Mouse (Mus musculus) limb, embryonic 15.5 days (tissue): Measurements from ENCODE around the gene Barx1. TPM values are rescaled to one million over a fixed set of nuclear protein-coding genes. Genes with fewer than 3 reads are reported as not detected.

ENCODE experiments used
- ATAC-seq: fragments of 200-750 bp; cut with Nextera tagmentation; 2 replicates; pipeline ENCODE4 v1.8.0; 2017; ENCODE audit warnings: low read depth, moderate TSS enrichment; ENCODE audit not compliant: insufficient number of reproducible peaks, low FRiP score, low TSS enrichment
- H3K27ac ChIP-seq: fragments of 300-500 bp; sonication (generic); 2 replicates; pipeline ENCODE4 v1.5.1; 2015; ENCODE audit warnings: moderate library complexity, mild to moderate bottlenecking, inconsistent platforms
- H3K27me3 ChIP-seq: fragments of 300-500 bp; sonication (generic); 2 replicates; pipeline ENCODE4 v1.6.1; 2015; ENCODE audit warnings: inconsistent platforms
- H3K36me3 ChIP-seq: fragments of 300-500 bp; sonication (generic); 2 replicates; pipeline ENCODE4 v1.6.1; 2015; ENCODE audit warnings: inconsistent platforms
- H3K4me1 ChIP-seq: fragments of 300-500 bp; sonication (generic); 2 replicates; pipeline ENCODE4 v1.6.1; 2015; ENCODE audit warnings: inconsistent platforms
- H3K4me2 ChIP-seq: fragments of 300-500 bp; sonication (generic); 2 replicates; pipeline ENCODE4 v1.6.1; 2015; ENCODE audit warnings: mild to moderate bottlenecking, inconsistent platforms
- H3K4me3 ChIP-seq: fragments of 300-500 bp; sonication (generic); 2 replicates; pipeline ENCODE4 v1.5.1; 2015; ENCODE audit warnings: mild to moderate bottlenecking, inconsistent platforms
- H3K9ac ChIP-seq: fragments of 300-500 bp; sonication (generic); 2 replicates; pipeline ENCODE4 v1.6.1; 2015; ENCODE audit warnings: inconsistent platforms
- H3K9me3 ChIP-seq: fragments of 300-500 bp; sonication (generic); 2 replicates; pipeline ENCODE4 v1.6.1; 2016; ENCODE audit warnings: inconsistent platforms
- WGBS: fragments of 180-500 bp; shearing (Covaris S2); methylation state at CpG from one replicate; pipeline ENCODE4 v1.1.7; 2015; 5-methylcytosine and 5-hydroxymethylcytosine counted together
- polyA plus RNA-seq: library from polyadenylated mRNA; unstranded; fragments of >200 nt; fragmentation: Nextera tagmentation; extraction: Ambion mirVana; gene quantifications from 2 replicates; pipeline ENCODE4 v1.2.1, GENCODE M21; 2015

Barx1 gene
- 3.9 and 4.3 TPM in 2 replicates for polyA plus RNA-seq

DNA sequence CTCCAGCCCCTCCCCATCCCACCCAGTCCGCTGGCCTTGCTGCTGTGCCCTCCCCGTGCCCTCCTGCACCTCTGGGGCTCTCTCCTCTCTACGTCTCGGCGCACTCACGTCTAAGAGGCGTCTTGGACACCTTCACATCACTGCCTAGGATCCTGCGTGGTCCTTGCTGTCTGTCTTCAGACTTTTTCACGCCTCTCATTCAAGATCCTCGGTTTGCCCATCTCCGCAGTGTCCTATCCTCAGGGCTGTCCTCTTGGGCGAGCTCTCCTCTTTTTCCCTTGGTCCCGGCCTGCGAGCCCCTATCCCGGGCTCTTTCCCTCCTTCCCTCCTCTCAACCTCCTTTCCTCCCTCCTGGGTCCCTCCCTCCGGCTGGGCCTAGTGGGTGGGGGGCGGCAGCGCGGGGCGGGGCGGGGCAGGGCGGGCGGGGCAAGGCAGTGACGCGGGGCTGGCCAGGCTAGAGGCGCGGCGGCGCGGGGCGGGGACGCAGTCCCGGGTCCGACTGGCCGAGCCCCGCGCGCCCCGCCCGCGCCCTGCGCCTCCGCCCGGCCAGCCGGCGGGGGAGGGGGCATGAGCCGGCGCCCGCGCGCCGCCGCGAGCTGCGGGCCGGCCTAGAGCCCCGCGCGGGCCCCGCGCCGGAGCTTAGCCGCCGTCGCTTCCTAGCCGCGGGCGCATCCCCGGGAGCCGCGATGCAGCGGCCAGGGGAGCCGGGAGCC is at the start of gene Barx1:
Gene Barx1, plus strand, starts transcription at position 568 of the 713 bp plus-strand sequence.
- no peak within 1 kb of the TSS for H3K27ac ChIP-seq
- H3K4me3 ChIP-seq, result peak within 1 kb of the TSS; percentile 43
- H3K4me2 ChIP-seq, result peak within 1 kb of the TSS; percentile 78
- H3K9me3 ChIP-seq, result no peaks in the 10 kb centered on the region
- peaks cover 99% of the 10 kb centered on the region for H3K27me3 ChIP-seq
- peak within 1 kb of the TSS; percentile 26; the same call in 1 of the 2 replicates for H3K9ac ChIP-seq
- no peaks in the 10 kb centered on the region for H3K36me3 ChIP-seq
- peak; percentile 52; the same call in 1 of the 2 replicates for ATAC-seq
- peaks cover 51% of the 10 kb centered on the region for H3K4me1 ChIP-seq
- under 1% methylated on average over 44 of the region's 73 CpGs for WGBS

DNA sequence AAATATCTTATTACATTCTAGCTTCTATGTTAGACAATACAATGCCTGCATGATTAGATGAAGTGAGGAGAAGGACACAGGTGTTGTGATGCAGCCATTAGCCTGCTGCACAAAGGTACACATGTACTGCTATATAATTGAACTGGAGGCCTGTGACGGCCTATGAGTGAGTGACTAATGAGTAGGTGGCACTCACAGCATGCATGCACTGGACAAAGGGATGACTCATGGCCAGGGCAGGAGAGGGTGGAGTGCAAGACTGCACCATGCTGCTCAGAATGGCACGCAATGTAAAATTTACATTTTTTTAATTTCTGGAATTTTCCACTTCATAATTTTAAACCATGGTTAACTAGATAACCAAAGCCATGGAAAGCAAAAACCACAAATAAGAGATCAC is 48.3 kb upstream of the Barx1 start:
- H3K27ac ChIP-seq, result no peak overlapping the region
- H3K4me1 ChIP-seq, result peaks cover 6% of the 10 kb centered on the region; the same call in 1 of the 2 replicates
- H3K36me3 ChIP-seq, result peaks cover 4% of the 10 kb centered on the region; the same call in 1 of the 2 replicates
- no peak for ATAC-seq
- H3K4me2 ChIP-seq, result no peak overlapping the region
- H3K9ac ChIP-seq, result no peak overlapping the region
- WGBS, result 84% methylated on average over 2 of the region's 2 CpGs
- H3K9me3 ChIP-seq, result no peaks in the 10 kb centered on the region
- no peak overlapping the region for H3K4me3 ChIP-seq
- H3K27me3 ChIP-seq, result no peaks in the 10 kb centered on the region

DNA sequence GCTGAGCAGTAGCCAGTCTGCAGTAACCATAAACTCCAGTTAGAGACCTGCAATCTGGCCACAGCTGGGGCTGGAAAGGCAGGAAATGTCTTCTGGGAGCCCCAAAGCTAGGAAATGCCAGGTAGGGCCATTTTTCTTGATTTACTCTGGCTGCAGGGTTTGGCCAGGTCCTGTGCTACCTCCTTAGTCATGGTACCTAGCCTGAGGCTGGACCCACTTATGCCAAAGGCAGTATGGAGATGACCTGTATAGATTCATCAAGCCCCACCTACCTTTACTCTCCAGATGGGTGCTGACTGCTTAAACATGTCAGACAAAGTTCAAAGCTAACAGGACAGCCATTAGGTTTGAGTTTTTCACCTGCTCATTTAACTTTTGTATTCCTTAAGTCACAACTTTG is 45.0 kb upstream of the Barx1 start:
- Histone ChIP-seq H3K36me3 (peaks cover 4% of the 10 kb centered on the region; the same call in 1 of the 2 replicates), H3K27me3 (no peaks in the 10 kb centered on the region), H3K4me3 (no peak overlapping the region), H3K9ac (no peak overlapping the region), H3K4me2 (no peak overlapping the region), H3K4me1 (peaks cover 6% of the 10 kb centered on the region; the same call in 1 of the 2 replicates), H3K9me3 (no peaks in the 10 kb centered on the region), H3K27ac (no peak overlapping the region)
- ATAC-seq, result no peak

GRCm38 (mm10) chr13:48618890-48619289 is 43.9 kb upstream of the Barx1 start:
- Histone ChIP-seq H3K9me3 (no peaks in the 10 kb centered on the region), H3K36me3 (peaks cover 4% of the 10 kb centered on the region; the same call in 1 of the 2 replicates), H3K4me2 (no peak overlapping the region), H3K9ac (no peak overlapping the region), H3K4me3 (no peak overlapping the region), H3K4me1 (peaks cover 6% of the 10 kb centered on the region; the same call in 1 of the 2 replicates), H3K27ac (no peak overlapping the region), H3K27me3 (no peaks in the 10 kb centered on the region)
- WGBS, result 24% methylated on average over 4 of the region's 4 CpGs
- no peak for ATAC-seq

DNA sequence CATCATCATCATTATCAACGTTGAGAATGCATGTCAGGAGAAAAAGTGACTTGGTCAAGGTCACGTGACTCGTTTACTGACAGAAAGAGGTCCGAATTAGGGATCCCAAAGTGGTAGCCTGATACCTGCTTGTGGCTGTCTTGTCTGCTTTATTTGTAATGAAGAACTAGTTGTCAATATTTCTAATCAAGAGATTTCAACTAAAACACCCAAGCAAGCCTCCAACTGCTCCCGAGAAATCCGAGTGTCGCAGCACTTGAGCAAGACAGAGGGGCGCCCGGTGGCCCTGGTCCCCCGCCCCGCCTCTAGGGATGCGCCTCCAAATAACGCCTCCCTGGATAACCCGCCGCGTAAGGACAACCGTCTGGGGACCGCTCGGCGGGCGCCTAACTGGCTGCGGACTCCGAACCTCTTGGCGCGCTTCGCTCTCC is 37.8 kb upstream of the Barx1 start:
- Histone ChIP-seq H3K9ac (peak overlapping the region; percentile 87), H3K27ac (peak overlapping the region; percentile 89), H3K4me3 (peak overlapping the region; percentile 81), H3K4me1 (peaks cover 6% of the 10 kb centered on the region; the same call in 1 of the 2 replicates), H3K9me3 (no peaks in the 10 kb centered on the region), H3K27me3 (0 out of 2 replicates have a peak, but pooled peaks cover 2% of the 10 kb centered on the region), H3K36me3 (no peaks in the 10 kb centered on the region), H3K4me2 (peak overlapping the region; percentile 89)
- WGBS, result 1% methylated on average over 26 of the region's 26 CpGs
- ATAC-seq, result peak; percentile 48; the same call in 1 of the 2 replicates

GRCm38 (mm10) chr13:48625433-48626184 is 37.2 kb upstream of the Barx1 start, which contains the start of gene Ptpdc1:
TSS of gene Ptpdc1 (minus strand) at chr13:48625664.
- no peaks in the 10 kb centered on the region for H3K9me3 ChIP-seq
- peak; percentile 99 for ATAC-seq
- H3K4me1 ChIP-seq, result peaks cover 6% of the 10 kb centered on the region; the same call in 1 of the 2 replicates
- peak within 1 kb of the TSS; percentile 87 for H3K9ac ChIP-seq
- WGBS, result 2% methylated on average over 76 of the region's 76 CpGs
- H3K36me3 ChIP-seq, result no peaks in the 10 kb centered on the region
- H3K4me2 ChIP-seq, result peak within 1 kb of the TSS; percentile 89
- H3K27me3 ChIP-seq, result 0 out of 2 replicates have a peak, but pooled peaks cover 2% of the 10 kb centered on the region
- H3K27ac ChIP-seq, result peak within 1 kb of the TSS; percentile 89
- peak within 1 kb of the TSS; percentile 81 for H3K4me3 ChIP-seq

- Histone ChIP-seq H3K4me1 (no peaks in the 10 kb centered on the region), H3K9ac (no peak overlapping the region), H3K9me3 (no peaks in the 10 kb centered on the region), H3K4me2 (no peak overlapping the region), H3K27me3 (no peaks in the 10 kb centered on the region), H3K27ac (no peak overlapping the region), H3K36me3 (no peaks in the 10 kb centered on the region), H3K4me3 (no peak overlapping the region)
- no peak for ATAC-seq
- WGBS, result 65% methylated on average over 5 of the region's 5 CpGs
Measured at GRCm38 (mm10) chr13:48631691-48632090, 31.1 kb upstream of the Barx1 start.

DNA sequence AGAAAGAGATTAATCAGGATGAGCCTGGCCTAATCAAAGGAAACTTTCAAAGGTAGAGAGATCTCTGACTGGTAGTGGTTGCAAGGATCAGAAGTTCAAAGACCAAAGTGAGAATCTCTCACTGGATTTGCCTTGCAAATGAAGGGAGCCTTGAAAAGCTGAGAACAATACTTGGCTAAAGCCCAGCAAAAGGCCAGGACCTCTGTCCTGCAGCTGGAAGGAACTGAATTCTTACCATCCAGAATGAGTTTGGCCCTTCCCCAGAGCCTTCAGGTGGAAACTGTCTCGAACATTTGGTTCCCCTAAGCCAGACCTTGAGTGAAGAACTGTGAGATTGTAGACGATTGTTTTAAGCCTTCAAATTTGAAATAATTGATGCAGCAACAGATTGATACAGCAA is 25.1 kb upstream of the Barx1 start:
- ATAC-seq, result no peak
- H3K36me3 ChIP-seq, result no peaks in the 10 kb centered on the region
- H3K27me3 ChIP-seq, result no peaks in the 10 kb centered on the region
- 61% methylated on average over 2 of the region's 2 CpGs for WGBS
- H3K27ac ChIP-seq, result no peak overlapping the region
- H3K9ac ChIP-seq, result no peak overlapping the region
- no peak overlapping the region for H3K4me3 ChIP-seq
- H3K9me3 ChIP-seq, result no peaks in the 10 kb centered on the region
- no peak overlapping the region for H3K4me2 ChIP-seq
- H3K4me1 ChIP-seq, result no peaks in the 10 kb centered on the region

DNA sequence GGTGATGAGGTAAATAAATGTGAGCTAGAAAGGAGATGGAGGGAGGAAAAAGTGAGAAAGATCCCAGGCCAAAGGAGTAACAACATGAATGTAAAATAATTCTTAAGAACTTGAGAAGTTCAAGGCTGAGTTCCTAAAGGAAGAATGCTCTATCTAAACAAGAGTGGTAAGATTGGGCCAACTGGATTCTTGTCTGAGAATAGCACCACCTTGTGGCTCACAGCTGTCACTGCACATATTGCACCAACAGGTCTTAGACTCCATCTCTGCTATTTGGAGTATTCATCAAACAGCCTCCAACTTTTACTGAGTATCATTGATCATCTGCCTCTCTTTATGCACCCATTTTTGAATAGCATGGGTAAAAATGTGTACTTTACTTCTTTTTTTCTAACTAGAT is 23.2 kb upstream of the Barx1 start:
- Histone ChIP-seq H3K36me3 (no peaks in the 10 kb centered on the region), H3K27ac (no peak overlapping the region), H3K9me3 (no peaks in the 10 kb centered on the region), H3K4me3 (no peak overlapping the region), H3K9ac (no peak overlapping the region), H3K27me3 (no peaks in the 10 kb centered on the region), H3K4me1 (no peaks in the 10 kb centered on the region), H3K4me2 (no peak overlapping the region)
- no peak for ATAC-seq

- no peak overlapping the region for H3K27ac ChIP-seq
- no peaks in the 10 kb centered on the region for H3K36me3 ChIP-seq
- H3K4me1 ChIP-seq, result no peaks in the 10 kb centered on the region
- no peaks in the 10 kb centered on the region for H3K9me3 ChIP-seq
- no peak overlapping the region for H3K4me2 ChIP-seq
- ATAC-seq, result no peak
- no peak overlapping the region for H3K4me3 ChIP-seq
- no peaks in the 10 kb centered on the region for H3K27me3 ChIP-seq
- WGBS, result 78% methylated on average over 6 of the region's 6 CpGs
- H3K9ac ChIP-seq, result no peak overlapping the region
Measured at GRCm38 (mm10) chr13:48643072-48643471, 19.7 kb upstream of the Barx1 start.

GRCm38 (mm10) chr13:48643991-48644390 is 18.8 kb upstream of the Barx1 start:
- H3K36me3 ChIP-seq, result no peaks in the 10 kb centered on the region
- H3K4me2 ChIP-seq, result no peak overlapping the region
- no peak overlapping the region for H3K27ac ChIP-seq
- 49% methylated on average over 3 of the region's 3 CpGs for WGBS
- no peak overlapping the region for H3K4me3 ChIP-seq
- H3K9ac ChIP-seq, result no peak overlapping the region
- H3K9me3 ChIP-seq, result no peaks in the 10 kb centered on the region
- no peak for ATAC-seq
- H3K27me3 ChIP-seq, result no peaks in the 10 kb centered on the region
- no peaks in the 10 kb centered on the region for H3K4me1 ChIP-seq

- H3K27ac ChIP-seq, result no peak overlapping the region
- no peaks in the 10 kb centered on the region for H3K9me3 ChIP-seq
- H3K4me3 ChIP-seq, result no peak overlapping the region
- H3K27me3 ChIP-seq, result peaks cover 2% of the 10 kb centered on the region; the same call in 1 of the 2 replicates
- no peaks in the 10 kb centered on the region for H3K4me1 ChIP-seq
- H3K36me3 ChIP-seq, result no peaks in the 10 kb centered on the region
- no peak overlapping the region for H3K9ac ChIP-seq
- 90% methylated on average over 4 of the region's 4 CpGs for WGBS
- no peak overlapping the region for H3K4me2 ChIP-seq
- no peak for ATAC-seq
Measured at GRCm38 (mm10) chr13:48646696-48647095, 16.1 kb upstream of the Barx1 start.
